7 mouse cellular contexts compared by ENCODE assay signal in genomic region chr12:13214345-13215278, GRCm38 (mm10). TPM values are rescaled to one million over a fixed set of nuclear protein-coding genes. Genes with fewer than 3 reads are reported as not detected.
DNase-seq lines count a peak whose midpoint lies in the region; ATAC-seq lines count a peak whose summit lies in the region.

No protein-coding gene starts in this region.

- no peak overlapping the region for H3K9ac ChIP-seq in intestine, embryonic 14.5 days (ENCODE audit: low read length)

- intact Hi-C loops in gastrocnemius, postnatal 14 days (cut with DNase I; ENCODE audit: low total_unique reads): loop anchor here (5.0 to 10.0 kb wide), 3 partner anchors 272 to 797 kb away; partner anchors contain the start of gene Mycn
- intact Hi-C loops in left cerebral cortex, postnatal 14 days (cut with DNase I): loop anchor here (1.0 to 10.0 kb wide), 7 partner anchors 72 to 892 kb away; partner anchors contain the start of gene Mycn

- H3K4me1 ChIP-seq in intestine, embryonic 14.5 days (replicated peaks; ENCODE audit: control insufficient read depth, insufficient read depth, low read length): peaks cover 15% of the 10 kb centered on the region; the same call in 1 of the 2 replicates
- peaks cover 18% of the 10 kb centered on the region for H3K4me1 ChIP-seq in midbrain, embryonic 10.5 days

- H3K27me3 ChIP-seq in intestine, embryonic 14.5 days (replicated peaks; ENCODE audit: control insufficient read depth, insufficient read depth, low read length): no peaks in the 10 kb centered on the region
- peaks cover 2% of the 10 kb centered on the region; the same call in 1 of the 2 replicates for H3K27me3 ChIP-seq in midbrain, embryonic 10.5 days (ENCODE audit: low read depth, poor library complexity, severe bottlenecking)

- WGBS in intestine, embryonic 14.5 days: 37% methylated on average over 11 of the region's 11 CpGs
- WGBS in midbrain, embryonic 10.5 days: 39% methylated on average over 11 of the region's 11 CpGs

- peaks cover 19% of the 10 kb centered on the region for H3K36me3 ChIP-seq in intestine, embryonic 14.5 days (ENCODE audit: control insufficient read depth, insufficient read depth, low read length)
- H3K36me3 ChIP-seq in midbrain, embryonic 10.5 days: peaks cover 29% of the 10 kb centered on the region

- H3K4me3 ChIP-seq in intestine, embryonic 14.5 days (ENCODE audit: low read depth, low read length): no peak overlapping the region
- no peak overlapping the region for H3K4me3 ChIP-seq in midbrain, embryonic 10.5 days

- no peaks in the 10 kb centered on the region for H3K9me3 ChIP-seq in intestine, embryonic 14.5 days (ENCODE audit: control insufficient read depth, low read length)
- H3K9me3 ChIP-seq in midbrain, embryonic 10.5 days (replicated peaks): no peaks in the 10 kb centered on the region

- H3K27ac ChIP-seq in intestine, embryonic 14.5 days (ENCODE audit: low read depth): no peak overlapping the region
- H3K27ac ChIP-seq in midbrain, embryonic 10.5 days (replicated peaks): peak overlapping the region; percentile 67

- H3K4me2 ChIP-seq in intestine, embryonic 14.5 days (ENCODE audit: low read length): no peak overlapping the region

- peak; percentile 71 for ATAC-seq in intestine, embryonic 14.5 days (replicated peaks; ENCODE audit: low FRiP score, low TSS enrichment, low read depth)

- DNase-seq in adrenal gland, adult (ENCODE audit: inconsistent age in 2 of 2, low spot score in 1 of 2): peak; percentile 80 to 95
- peak; percentile 95 for DNase-seq in embryo, embryonic 10 days (ENCODE audit: low spot score)
- DNase-seq in gastrocnemius, postnatal 14 days: peak; percentile 74
- peak; percentile 95 for DNase-seq in intestine, embryonic 14.5 days (ENCODE audit: low spot score)
- DNase-seq in left cerebral cortex, postnatal 14 days (ENCODE audit: low spot score in 2 of 2): peak; percentile 96
- peak; percentile 82 for DNase-seq in midbrain, embryonic 10.5 days (ENCODE audit: low spot score)
- peak; percentile 77 for DNase-seq in skeletal muscle tissue, adult 2 months (ENCODE audit: low read depth, low spot score)

RNA-seq across cellular contexts. Expression of gene Ddx1, which starts 34.4 kb away (rescaled TPM):
- total RNA-seq in gastrocnemius, postnatal 14 days (2021): 10 to 100 TPM; 96.7 to 97.1 TPM
- 149 and 170 TPM in 2 replicates for polyA plus RNA-seq in intestine, embryonic 14.5 days (2014; fragmentation: Nextera tagmentation; extraction: Ambion mirVana)
- 100 to 1,000 TPM; 128 to 135 TPM for total RNA-seq in left cerebral cortex, postnatal 14 days (2021)
- polyA plus RNA-seq in midbrain, embryonic 10.5 days (2016; fragmentation: Nextera tagmentation; extraction: Ambion mirVana): 194 and 202 TPM in 2 replicates

RNA-seq across cellular contexts. Expression of gene Nbas, which starts 54.3 kb away (rescaled TPM):
- total RNA-seq in gastrocnemius, postnatal 14 days (2021): 10 to 100 TPM; 13.5 to 15.2 TPM
- 23.6 and 25.7 TPM in 2 replicates for polyA plus RNA-seq in intestine, embryonic 14.5 days (2014; fragmentation: Nextera tagmentation; extraction: Ambion mirVana)
- total RNA-seq in left cerebral cortex, postnatal 14 days (2021): 10 to 100 TPM; 28.2 to 31.3 TPM
- polyA plus RNA-seq in midbrain, embryonic 10.5 days (2016; fragmentation: Nextera tagmentation; extraction: Ambion mirVana): 13.3 and 14.9 TPM in 2 replicates
